Mouse (Mus musculus) stomach, embryonic 14.5 days (tissue): ENCODE measurements around the gene Reln. TPM values are rescaled to one million over a fixed set of nuclear protein-coding genes. Genes with fewer than 3 reads are reported as not detected.

Experiments used
- ATAC-seq: fragments of 200-750 bp; cut with Nextera tagmentation; 2 replicates; pipeline ENCODE4 v1.8.0; 2017; ENCODE audit warnings: low read depth, moderate TSS enrichment; ENCODE audit not compliant: insufficient number of reproducible peaks, insufficient read depth, low FRiP score
- H3K27ac ChIP-seq: fragments of 300-500 bp; sonication (generic); 2 replicates; pipeline ENCODE4 v1.5.1; 2014; ENCODE audit warnings: mild to moderate bottlenecking, low read length, moderate library complexity, mixed read lengths
- H3K27me3 ChIP-seq: fragments of 300-500 bp; sonication (generic); 2 replicates; pipeline ENCODE4 v1.6.1; 2014; ENCODE audit warnings: low read length, control low read depth, mixed read lengths; ENCODE audit not compliant: control insufficient read depth, insufficient read depth
- H3K36me3 ChIP-seq: fragments of 300-500 bp; sonication (generic); 2 replicates; pipeline ENCODE4 v1.6.1; 2014; ENCODE audit warnings: mild to moderate bottlenecking, control low read depth, low read length, moderate library complexity, mixed read lengths; ENCODE audit not compliant: control insufficient read depth, insufficient read depth
- H3K4me1 ChIP-seq: fragments of 300-500 bp; sonication (generic); 2 replicates; pipeline ENCODE4 v1.6.1; 2014; ENCODE audit warnings: low read length, control low read depth, mixed read lengths; ENCODE audit not compliant: control insufficient read depth, insufficient read depth
- H3K4me2 ChIP-seq: fragments of 300-500 bp; sonication (generic); replicated peaks from 2 replicates; pipeline ENCODE4 v1.6.1; 2014; ENCODE audit warnings: low read depth, low read length, control low read depth
- H3K4me3 ChIP-seq: fragments of 300-500 bp; sonication (generic); 2 replicates; pipeline ENCODE4 v1.5.1; 2014; ENCODE audit warnings: low read depth, low read length, control low read depth
- H3K9ac ChIP-seq: fragments of 300-500 bp; sonication (generic); replicated peaks from 2 replicates; pipeline ENCODE4 v1.6.1; 2014; ENCODE audit warnings: low read depth, mild to moderate bottlenecking, control low read depth, low read length, moderate library complexity, mixed read lengths
- H3K9me3 ChIP-seq: fragments of 300-500 bp; sonication (generic); 2 replicates; pipeline ENCODE4 v1.6.1; 2016; ENCODE audit warnings: low read depth, low read length, control low read depth; ENCODE audit not compliant: control insufficient read depth
- WGBS: fragments of 180-500 bp; shearing (Covaris S2); extraction: QIAGEN DNeasy Blood & Tissue Kit; methylation state at CpG from one replicate; pipeline ENCODE4 v1.1.7; 2014; 5-methylcytosine and 5-hydroxymethylcytosine counted together
- polyA plus RNA-seq: library from polyadenylated mRNA; unstranded; fragments of >200 nt; fragmentation: Nextera tagmentation; extraction: Ambion mirVana; gene quantifications from 2 replicates; pipeline ENCODE4 v1.2.1, GENCODE M21; 2014

Gene Reln
- polyA plus RNA-seq, 1 experiment from 2014 or later: 5.2 TPM

DNA sequence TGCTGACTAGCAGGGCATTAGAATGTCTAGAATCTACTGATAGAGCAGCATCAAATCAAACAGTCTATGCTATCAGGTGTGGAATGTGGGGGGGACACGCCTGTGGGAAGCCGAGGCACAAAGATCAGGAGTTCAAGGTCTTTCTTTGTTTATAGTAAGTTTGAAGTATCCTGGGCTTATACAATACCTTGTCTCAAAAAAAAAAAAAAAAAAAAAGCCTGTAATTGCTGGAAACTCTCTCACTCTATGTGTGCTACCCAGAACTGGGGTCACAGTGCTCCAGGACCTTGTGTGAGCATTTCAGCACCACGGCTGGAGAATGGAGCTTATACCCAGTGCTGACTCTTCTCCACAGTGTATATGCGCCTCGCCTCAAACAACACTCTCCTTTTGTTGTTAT lies 43.7 kb downstream of the Reln start:
- no peak overlapping the region for H3K4me2 ChIP-seq
- no peaks in the 10 kb centered on the region for H3K36me3 ChIP-seq
- H3K9me3 ChIP-seq: no peaks in the 10 kb centered on the region
- 76% methylated on average over 5 of the region's 5 CpGs for WGBS
- no peak overlapping the region for H3K9ac ChIP-seq
- no peak for ATAC-seq
- no peaks in the 10 kb centered on the region for H3K4me1 ChIP-seq
- no peak overlapping the region for H3K27ac ChIP-seq
- no peaks in the 10 kb centered on the region for H3K27me3 ChIP-seq
- H3K4me3 ChIP-seq: no peak overlapping the region

DNA sequence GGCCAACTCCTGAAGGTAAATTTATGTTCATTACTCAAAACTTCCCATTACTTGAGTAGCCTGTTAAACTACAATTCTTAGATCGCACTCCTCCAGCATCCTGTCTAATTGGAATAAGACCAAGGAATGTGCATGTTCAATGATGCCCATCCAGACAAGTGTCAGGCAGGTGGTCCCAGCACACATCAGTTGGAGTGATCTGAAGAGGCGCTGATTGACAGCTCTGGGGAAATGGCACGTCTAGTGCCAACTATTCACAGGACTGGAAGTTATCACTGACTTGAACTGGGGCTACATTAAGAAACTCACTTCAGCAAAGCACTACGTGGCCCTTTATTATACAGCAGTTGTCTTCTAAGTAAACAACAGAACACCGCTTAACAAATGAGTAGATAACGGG lies 44.5 kb downstream of the Reln start:
- H3K4me1 ChIP-seq: no peaks in the 10 kb centered on the region
- ATAC-seq: no peak
- H3K27ac ChIP-seq: no peak overlapping the region
- no peak overlapping the region for H3K4me3 ChIP-seq
- H3K9me3 ChIP-seq: no peaks in the 10 kb centered on the region
- no peak overlapping the region for H3K9ac ChIP-seq
- H3K36me3 ChIP-seq: no peaks in the 10 kb centered on the region
- H3K4me2 ChIP-seq: no peak overlapping the region
- WGBS: 71% methylated on average over 6 of the region's 6 CpGs
- no peaks in the 10 kb centered on the region for H3K27me3 ChIP-seq

DNA sequence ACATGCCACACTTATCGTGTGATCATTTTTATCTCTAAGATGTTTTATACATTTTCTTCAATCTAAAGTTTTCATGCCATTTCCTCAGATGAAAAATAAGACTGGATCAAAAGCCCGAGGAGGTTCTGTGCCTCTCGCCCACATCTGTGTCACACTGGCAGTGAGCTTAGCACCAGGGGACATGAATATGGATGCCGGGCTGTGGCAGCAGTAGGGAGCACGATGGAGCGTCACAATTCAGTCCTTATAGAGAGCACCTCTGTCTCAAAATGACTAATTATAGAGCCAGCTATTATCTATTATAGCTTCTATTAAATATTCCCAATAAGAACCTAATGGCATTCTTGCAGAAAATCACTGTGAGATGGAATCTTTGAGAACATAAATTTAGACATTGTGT lies 49.3 kb downstream of the Reln start:
- H3K4me2 ChIP-seq: no peak overlapping the region
- H3K27me3 ChIP-seq: no peaks in the 10 kb centered on the region
- no peak for ATAC-seq
- no peak overlapping the region for H3K9ac ChIP-seq
- H3K4me1 ChIP-seq: no peaks in the 10 kb centered on the region
- no peak overlapping the region for H3K27ac ChIP-seq
- no peak overlapping the region for H3K4me3 ChIP-seq
- WGBS: 85% methylated on average over 6 of the region's 6 CpGs
- no peaks in the 10 kb centered on the region for H3K36me3 ChIP-seq
- no peaks in the 10 kb centered on the region for H3K9me3 ChIP-seq

DNA sequence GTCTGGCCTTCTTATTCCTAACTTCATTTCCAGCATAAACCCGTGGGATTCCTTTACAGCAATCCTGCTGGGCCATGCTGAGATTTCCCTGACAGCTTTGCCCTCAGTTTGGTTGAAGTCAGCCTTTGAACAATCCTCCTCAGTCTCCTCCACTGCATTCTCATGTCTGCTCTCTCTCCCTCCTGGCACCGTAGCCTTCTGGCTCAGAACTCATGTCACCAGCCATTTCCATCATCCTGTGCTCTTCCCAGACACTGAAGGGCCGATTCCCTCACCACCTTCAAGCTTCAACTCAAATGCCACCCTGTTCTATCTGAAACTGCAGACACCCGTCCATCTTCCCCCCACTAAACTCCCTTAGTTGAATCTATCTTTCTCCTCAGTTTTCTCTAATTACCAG lies 53.1 kb downstream of the Reln start:
- H3K27ac ChIP-seq: no peak overlapping the region
- no peak overlapping the region for H3K4me2 ChIP-seq
- no peaks in the 10 kb centered on the region for H3K36me3 ChIP-seq
- no peak for ATAC-seq
- WGBS: 78% methylated on average over 4 of the region's 4 CpGs
- no peaks in the 10 kb centered on the region for H3K4me1 ChIP-seq
- H3K4me3 ChIP-seq: no peak overlapping the region
- no peaks in the 10 kb centered on the region for H3K9me3 ChIP-seq
- no peaks in the 10 kb centered on the region for H3K27me3 ChIP-seq
- no peak overlapping the region for H3K9ac ChIP-seq

DNA sequence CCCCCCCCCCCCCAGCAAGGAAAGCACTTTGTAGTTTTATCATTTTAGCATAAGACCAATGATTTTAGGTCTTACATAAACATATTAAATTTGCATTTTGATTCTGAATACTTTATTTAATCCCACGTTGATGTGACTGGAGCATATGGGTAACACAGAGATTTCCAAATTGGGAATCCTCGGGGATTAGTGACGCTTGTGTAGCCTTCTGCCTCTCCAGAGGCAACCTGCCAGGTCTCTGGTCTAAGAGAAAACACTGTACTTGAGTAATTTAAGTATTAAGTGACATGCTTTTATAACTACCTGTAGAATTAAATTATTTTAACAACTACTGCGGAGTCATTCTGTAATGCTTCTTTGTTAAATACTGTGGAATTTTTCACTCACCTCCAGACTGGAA lies 59.1 kb downstream of the Reln start:
- Histone ChIP-seq H3K4me1 (no peaks in the 10 kb centered on the region), H3K27me3 (no peaks in the 10 kb centered on the region), H3K36me3 (no peaks in the 10 kb centered on the region), H3K27ac (no peak overlapping the region), H3K4me3 (no peak overlapping the region), H3K4me2 (no peak overlapping the region), H3K9me3 (no peaks in the 10 kb centered on the region), H3K9ac (no peak overlapping the region)
- no peak for ATAC-seq
- 84% methylated on average over 4 of the region's 4 CpGs for WGBS

GRCm38 (mm10) chr5:22282141-22282665 lies 62.3 kb downstream of the Reln start:
- no peak for ATAC-seq

DNA sequence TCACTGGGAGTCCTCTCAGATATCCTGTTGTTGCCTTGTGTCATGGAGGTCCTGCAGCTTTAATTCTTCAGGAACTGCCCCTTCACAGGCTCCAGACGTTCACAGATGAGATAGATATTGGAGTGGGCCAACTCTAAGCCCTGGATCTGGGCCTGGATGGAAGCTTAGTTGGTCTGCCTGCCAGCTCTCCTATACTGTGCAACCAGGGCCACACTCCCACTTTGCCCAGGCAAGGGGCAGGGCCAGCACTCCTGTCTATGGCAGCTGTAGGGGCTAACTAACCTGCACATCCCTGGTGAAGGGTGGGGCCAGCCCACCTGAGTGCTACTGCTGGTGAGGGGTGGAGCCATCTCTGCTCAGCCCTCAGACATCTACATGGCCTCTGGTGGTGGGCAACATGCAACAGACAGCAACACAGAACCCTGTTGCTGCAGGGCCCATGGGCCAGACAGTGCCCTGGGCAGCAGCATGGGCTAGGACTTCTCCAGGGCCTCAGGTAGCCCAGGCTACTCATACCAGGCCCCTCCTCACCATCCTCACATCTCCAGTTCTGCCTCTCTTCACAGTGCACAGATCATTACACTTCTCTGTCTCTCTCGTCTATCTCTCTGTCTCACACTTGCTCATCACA lies 63.9 kb downstream of the Reln start:
- H3K27me3 ChIP-seq: no peaks in the 10 kb centered on the region
- no peak for ATAC-seq
- no peak overlapping the region for H3K4me2 ChIP-seq
- H3K9ac ChIP-seq: no peak overlapping the region
- H3K36me3 ChIP-seq: no peaks in the 10 kb centered on the region
- H3K27ac ChIP-seq: no peak overlapping the region
- 61% methylated on average over 2 of the region's 2 CpGs for WGBS
- H3K9me3 ChIP-seq: no peaks in the 10 kb centered on the region
- H3K4me3 ChIP-seq: no peak overlapping the region
- no peaks in the 10 kb centered on the region for H3K4me1 ChIP-seq

More at GRCm38 (mm10) chr5:22282141-22282665, 62.3 kb downstream of the Reln start:
- H3K9me3 ChIP-seq: no peaks in the 10 kb centered on the region
- H3K36me3 ChIP-seq: no peaks in the 10 kb centered on the region
- H3K9ac ChIP-seq: no peak overlapping the region
- no peak overlapping the region for H3K27ac ChIP-seq
- H3K4me2 ChIP-seq: no peak overlapping the region
- no peak overlapping the region for H3K4me3 ChIP-seq
- no peaks in the 10 kb centered on the region for H3K4me1 ChIP-seq
- WGBS: 84% methylated on average over 7 of the region's 7 CpGs
- no peaks in the 10 kb centered on the region for H3K27me3 ChIP-seq

DNA sequence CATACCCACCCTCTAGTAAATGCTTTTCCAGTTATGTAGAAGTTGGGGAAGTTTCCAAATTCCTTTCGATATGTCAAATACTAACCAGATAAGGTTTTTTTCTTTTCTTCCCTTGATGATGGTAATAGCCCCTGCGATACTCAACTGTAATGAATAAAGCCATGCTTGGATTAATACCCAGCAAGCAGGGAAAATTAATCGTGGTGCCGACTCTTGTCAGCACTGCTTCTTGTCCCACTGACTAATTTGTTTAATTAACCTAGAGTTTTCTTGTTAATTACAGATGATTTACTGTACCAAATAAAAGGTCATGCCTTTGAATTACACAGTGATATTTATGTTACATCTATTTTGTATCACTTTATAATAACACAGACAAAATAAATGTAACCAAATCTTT lies 65.3 kb downstream of the Reln start:
- WGBS: 87% methylated on average over 4 of the region's 4 CpGs
- no peaks in the 10 kb centered on the region for H3K4me1 ChIP-seq

DNA sequence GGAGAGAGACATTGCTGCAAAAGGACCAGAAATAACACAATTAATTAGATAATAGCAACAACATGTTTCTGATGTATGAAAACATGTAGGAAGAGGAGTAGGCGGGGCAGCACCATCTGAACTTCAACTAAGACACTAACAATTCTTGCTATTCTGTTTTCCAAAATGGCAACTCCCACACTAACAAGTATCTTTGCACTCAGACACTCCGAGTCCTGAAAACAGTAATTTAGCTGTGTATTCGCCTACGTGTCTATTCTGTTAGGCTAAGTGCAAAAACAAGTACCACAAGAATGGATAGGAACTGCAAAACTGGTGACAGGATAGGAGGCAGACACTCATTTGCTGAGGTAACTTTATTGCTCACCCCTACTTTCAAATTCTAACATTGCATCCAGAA lies 70.4 kb downstream of the Reln start:
- no peak for ATAC-seq
- no peak overlapping the region for H3K4me2 ChIP-seq
- no peaks in the 10 kb centered on the region for H3K4me1 ChIP-seq
- 90% methylated on average over 4 of the region's 4 CpGs for WGBS
- no peak overlapping the region for H3K4me3 ChIP-seq
- H3K36me3 ChIP-seq: no peaks in the 10 kb centered on the region
- no peaks in the 10 kb centered on the region for H3K9me3 ChIP-seq
- no peak overlapping the region for H3K27ac ChIP-seq
- H3K27me3 ChIP-seq: no peaks in the 10 kb centered on the region
- H3K9ac ChIP-seq: no peak overlapping the region

More for the DNA sequence above, 65.3 kb downstream of the Reln start:
- Histone ChIP-seq H3K4me3 (no peak overlapping the region), H3K27ac (no peak overlapping the region), H3K36me3 (no peaks in the 10 kb centered on the region), H3K9me3 (no peaks in the 10 kb centered on the region), H3K9ac (no peak overlapping the region), H3K27me3 (no peaks in the 10 kb centered on the region), H3K4me2 (no peak overlapping the region)
- no peak for ATAC-seq
